Mouse (Mus musculus): ENCODE results near the gene Prl3a1.

Gene Prl3a1

GRCm38 (mm10) chr13:27259136-27259535, at the start of gene Prl3a1:
Prl3a1 (plus strand) TSS chr13:27259436.
- DNase-seq (ENCODE audit: low read depth, low spot score) = no peak

GRCm38 (mm10) chr13:27241547-27241946, 17.7 kb upstream of the Prl3a1 start, which contains the start of gene Prl3b1:
Prl3b1 (plus strand) TSS chr13:27241847.
- DNase-seq (ENCODE audit: low read depth, low spot score) = no peak

- peak; percentile 35 for DNase-seq (ENCODE audit: low read depth, low spot score)
These were observed 53.3 kb downstream of the Prl3a1 start, which contains the start of gene Prl6a1 for GRCm38 (mm10) chr13:27312334-27313225. Prl6a1 (plus strand) TSS chr13:27312627.

Measured in 3T3-L1 (cell line).